Mouse (Mus musculus) heart, embryonic 16.5 days (tissue): ENCODE results near the gene Mtmr2. TPM values are rescaled to one million over a fixed set of nuclear protein-coding genes. Genes with fewer than 3 reads are reported as not detected.

Source experiments
- ATAC-seq: fragments of 200-750 bp; cut with Nextera tagmentation; replicated peaks from 2 replicates; pipeline ENCODE4 v1.8.0; 2017; ENCODE audit warnings: moderate number of reproducible peaks; ENCODE audit not compliant: insufficient read depth, low FRiP score; ENCODE audit errors: extremely low read depth
- H3K27ac ChIP-seq: fragments of 300-500 bp; sonication (generic); 2 replicates; pipeline ENCODE4 v1.5.1; 2014; ENCODE audit warnings: mild to moderate bottlenecking, low read length, control low read depth, moderate library complexity
- H3K27me3 ChIP-seq: fragments of 300-500 bp; sonication (generic); 2 replicates; pipeline ENCODE4 v1.6.1; 2014; ENCODE audit warnings: low read length, mixed read lengths; ENCODE audit not compliant: control insufficient read depth, insufficient read depth
- H3K36me3 ChIP-seq: fragments of 300-500 bp; sonication (generic); 2 replicates; pipeline ENCODE4 v1.6.1; 2014; ENCODE audit not compliant: control insufficient read depth, insufficient read depth
- H3K4me1 ChIP-seq: fragments of 300-500 bp; sonication (generic); 2 replicates; pipeline ENCODE4 v1.6.1; 2014; ENCODE audit warnings: low read length, mixed read lengths; ENCODE audit not compliant: control insufficient read depth, insufficient read depth
- H3K4me2 ChIP-seq: fragments of 300-500 bp; sonication (generic); 2 replicates; pipeline ENCODE4 v1.6.1; 2014; ENCODE audit warnings: low read depth, mild to moderate bottlenecking, control low read depth, low read length
- H3K4me3 ChIP-seq: fragments of 300-500 bp; sonication (generic); 2 replicates; pipeline ENCODE4 v1.5.1; 2014; ENCODE audit warnings: mild to moderate bottlenecking, control low read depth, low read length
- H3K9ac ChIP-seq: fragments of 300-500 bp; sonication (generic); 2 replicates; pipeline ENCODE4 v1.6.1; 2014; ENCODE audit warnings: low read length, control low read depth
- H3K9me3 ChIP-seq: fragments of 300-500 bp; sonication (generic); replicated peaks from 2 replicates; pipeline ENCODE4 v1.6.1; 2016; ENCODE audit warnings: low read length; ENCODE audit not compliant: control insufficient read depth
- WGBS: fragments of 180-500 bp; shearing (Covaris S2); extraction: QIAGEN DNeasy Blood & Tissue Kit; methylation state at CpG from one replicate; pipeline ENCODE4 v1.1.7; 2014; 5-methylcytosine and 5-hydroxymethylcytosine counted together
- polyA plus RNA-seq: library from polyadenylated mRNA; unstranded; fragments of >200 nt; fragmentation: Nextera tagmentation; extraction: Ambion mirVana; gene quantifications from 2 replicates; pipeline ENCODE4 v1.2.1, GENCODE M21; 2015

Gene Mtmr2
- polyA plus RNA-seq, 1 experiment from 2014 or later, result 46.0 TPM

DNA sequence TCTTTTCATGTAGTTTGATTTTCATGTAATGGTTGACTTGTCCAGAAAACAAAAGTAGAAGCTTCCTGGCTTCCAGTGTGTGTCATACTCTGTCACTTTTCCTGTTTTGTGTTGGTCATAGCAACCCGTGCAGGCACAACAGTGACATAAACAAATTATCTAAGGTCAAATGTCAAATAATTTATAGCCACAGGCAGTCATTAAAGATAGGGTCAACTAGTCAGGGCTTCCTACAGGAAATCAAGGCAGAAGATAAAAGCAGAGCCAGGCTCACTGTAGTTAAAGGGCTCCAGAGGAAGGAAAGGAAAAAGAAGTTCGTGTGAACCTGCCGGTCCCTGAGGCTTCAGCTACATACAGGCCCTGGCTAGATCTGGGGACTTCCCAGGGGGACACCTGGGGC lies 105.7 kb downstream of the Mtmr2 start:
- Histone ChIP-seq H3K4me3 (no peak overlapping the region), H3K9ac (no peak overlapping the region), H3K36me3 (no peaks in the 10 kb centered on the region), H3K9me3 (no peaks in the 10 kb centered on the region), H3K4me1 (no peaks in the 10 kb centered on the region), H3K4me2 (no peak overlapping the region), H3K27me3 (no peaks in the 10 kb centered on the region), H3K27ac (no peak overlapping the region)
- ATAC-seq, result no peak
- 61% methylated on average over 3 of the region's 3 CpGs for WGBS

Other genes starting within 250 kb of the Mtmr2 start
- gene Cep57, start 78.7 kb downstream of the Mtmr2 start, polyA plus RNA-seq, result 36.3 and 41.5 TPM in 2 replicates
- gene Fam76b, start 79.3 kb downstream of the Mtmr2 start, polyA plus RNA-seq, result 13.9 and 16.8 TPM in 2 replicates